Mouse (Mus musculus): Measurements from ENCODE around the gene Isca1.
"Not testable (repeated sequence)": the region's sequence is repeated elsewhere in the genome, so short reads cannot be mapped to it uniquely, and the experiment has no call there.

Isca1 gene

DNA sequence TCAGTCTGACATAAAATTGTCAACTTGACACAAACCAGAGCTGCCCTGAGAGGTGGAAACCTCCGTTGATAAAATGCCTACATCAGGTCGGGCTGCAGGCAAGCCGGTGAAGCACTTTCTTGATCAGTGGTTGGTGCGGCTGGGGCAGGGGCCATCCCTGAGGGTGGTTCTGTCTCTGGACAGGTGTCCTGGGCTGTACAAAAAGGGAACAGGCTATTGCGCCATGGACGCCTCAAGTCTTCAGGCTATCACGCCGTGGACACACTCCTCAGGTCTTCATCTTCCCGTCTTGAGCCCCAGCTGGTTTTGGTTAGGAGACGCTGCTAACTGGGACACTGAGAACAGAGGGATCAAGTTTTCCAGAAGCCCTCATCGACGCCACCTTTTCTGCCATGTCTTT, 19.3 kb downstream of the Isca1 start:
- DNase-seq (ENCODE audit: extremely low read depth, low read depth, low spot score) = no peak

DNA sequence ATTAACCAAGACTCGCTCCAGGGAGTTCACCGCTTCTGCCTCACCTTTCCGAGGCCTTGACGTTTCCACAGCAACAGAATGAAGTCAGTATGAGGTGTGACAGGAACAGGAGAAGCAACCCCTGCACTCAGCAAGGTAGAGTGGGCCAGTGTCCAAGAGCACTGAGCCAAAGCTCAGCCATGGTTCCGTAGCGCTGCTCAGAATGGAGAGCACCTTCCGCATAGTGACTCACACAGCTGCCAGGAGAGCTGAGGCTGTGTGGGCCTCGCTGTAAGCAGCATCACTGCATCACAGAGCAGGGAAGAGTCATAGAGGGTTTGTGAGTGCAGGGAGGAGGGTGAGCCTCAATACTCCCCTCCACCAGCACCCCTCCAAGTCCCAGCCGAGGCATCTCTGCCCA, 22.9 kb downstream of the Isca1 start, which contains the start of gene 1700014D04Rik:
1700014D04Rik (minus strand) TSS at position 42 of the 400 bp plus-strand sequence.
- DNase-seq (ENCODE audit: extremely low read depth, low read depth, low spot score) = no peak

DNA sequence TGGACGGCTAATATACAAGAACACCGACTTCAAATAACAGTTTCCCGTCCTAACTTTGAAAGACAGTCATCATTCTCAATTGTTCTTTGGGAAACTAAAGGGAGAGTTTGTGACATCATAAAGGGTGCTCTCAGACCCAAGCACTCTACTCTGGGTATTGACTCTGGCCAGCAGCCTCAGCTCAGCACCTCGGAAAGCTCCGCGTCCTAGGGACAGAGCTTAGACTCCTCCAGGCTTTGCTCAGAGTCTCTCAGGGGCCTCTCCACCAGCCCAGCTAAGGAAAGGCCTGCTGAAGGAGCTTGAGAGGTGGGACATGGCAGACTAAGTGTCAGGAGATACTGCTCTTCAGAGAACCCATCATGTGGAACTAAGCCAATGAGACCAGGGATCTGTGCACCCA, 23.4 kb downstream of the Isca1 start:
- DNase-seq (ENCODE audit: extremely low read depth, low read depth, low spot score) = no peak

DNA sequence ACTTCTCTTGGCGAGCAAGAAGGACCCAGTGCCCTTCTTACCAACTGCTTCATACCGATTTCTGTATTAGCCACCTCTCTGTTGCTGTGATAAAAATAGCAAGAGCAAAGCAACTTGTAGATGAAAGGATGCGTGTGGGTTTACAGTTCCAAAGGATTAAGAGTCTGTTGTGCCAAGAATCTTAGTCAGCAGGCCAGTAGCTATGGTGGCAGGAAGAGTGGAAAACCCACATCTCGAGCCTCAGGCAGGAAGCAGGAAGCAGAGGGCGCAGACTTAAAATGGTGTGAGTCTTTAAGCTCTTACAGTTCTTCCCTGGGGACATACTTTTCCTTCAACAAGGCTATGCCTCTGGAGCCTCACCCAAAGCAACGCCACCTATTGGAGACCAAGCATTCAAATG, 24.1 kb downstream of the Isca1 start:
- no peak for DNase-seq (ENCODE audit: extremely low read depth, low read depth, low spot score)

DNA sequence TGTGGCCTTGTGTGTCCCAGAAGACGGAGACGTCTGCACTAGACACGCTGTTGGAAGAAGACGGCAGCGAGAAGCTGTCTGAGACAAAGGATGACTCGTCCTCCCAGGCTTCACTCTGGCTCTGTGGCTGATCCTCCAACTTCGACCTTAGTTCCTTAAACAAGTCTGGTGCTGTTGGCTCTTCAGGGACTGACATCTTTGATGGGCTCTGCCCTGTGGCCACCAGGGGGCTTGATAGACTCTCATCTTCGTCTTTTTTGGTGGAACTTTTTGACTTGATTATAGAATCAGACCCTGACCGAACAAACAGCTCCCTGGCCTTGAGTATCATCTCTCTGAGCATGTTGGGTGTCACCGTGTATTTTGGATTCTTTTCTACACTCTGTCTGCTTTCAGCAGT, 27.9 kb downstream of the Isca1 start:
- no peak for DNase-seq (ENCODE audit: extremely low read depth, low read depth, low spot score)

DNA sequence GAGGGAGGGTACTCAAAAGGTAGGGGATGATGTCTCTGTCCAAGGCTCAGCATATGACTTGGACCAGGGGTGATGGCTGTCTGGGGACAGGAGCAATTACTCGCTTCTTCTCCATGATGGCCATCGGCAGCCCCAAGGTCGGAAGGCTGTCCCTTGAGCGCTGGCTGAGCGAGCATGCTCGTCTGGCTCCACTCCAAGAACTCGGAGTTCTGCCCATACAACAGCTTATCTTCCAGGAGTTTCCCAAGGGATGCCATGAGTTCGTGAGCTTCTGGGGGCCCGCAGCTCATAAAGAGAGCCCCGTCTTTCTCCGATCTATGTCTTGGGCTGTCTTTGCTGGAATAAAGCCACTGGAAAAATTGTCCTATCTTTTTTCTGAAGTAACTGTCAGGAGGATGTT, 28.5 kb downstream of the Isca1 start:
- DNase-seq (ENCODE audit: extremely low read depth, low read depth, low spot score) = no peak

DNA sequence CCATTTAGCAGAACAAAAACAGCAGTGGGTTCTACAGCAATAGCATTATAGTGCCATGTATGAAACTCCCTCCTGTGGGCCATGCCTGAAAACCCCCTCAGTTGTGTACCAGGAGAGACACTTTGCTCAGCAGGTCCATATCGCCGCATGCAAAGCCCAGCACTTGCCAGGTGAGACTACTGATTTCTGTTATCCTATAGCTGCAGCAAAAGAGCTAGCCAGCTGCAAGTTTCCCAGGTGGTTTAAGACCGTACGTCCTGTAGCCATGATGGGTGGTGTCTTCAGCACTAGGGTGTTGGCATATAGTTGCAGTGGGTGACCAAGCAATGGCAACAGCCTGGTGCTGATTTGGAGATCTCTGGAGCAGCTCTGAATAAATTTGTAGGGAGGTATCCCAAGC, 30.2 kb downstream of the Isca1 start:
- no peak for DNase-seq (ENCODE audit: extremely low read depth, low read depth, low spot score)

DNA sequence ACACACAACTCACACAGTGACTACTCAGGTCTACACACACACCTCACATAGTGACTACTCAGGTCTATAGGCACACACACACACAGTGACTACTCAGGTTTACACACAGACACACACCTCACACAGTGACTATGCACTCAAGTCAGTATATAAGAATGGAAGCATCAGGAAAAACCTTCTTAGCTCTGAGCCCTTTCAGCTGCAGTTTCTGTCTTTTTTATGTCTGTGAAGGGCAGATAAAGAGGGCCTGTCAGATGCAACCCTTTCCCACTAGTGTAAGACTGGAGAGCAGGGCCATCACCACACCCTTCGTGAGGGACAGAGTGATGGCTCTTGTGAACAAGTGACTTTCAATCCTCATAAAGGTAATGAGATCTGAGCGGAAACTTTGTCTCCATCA, 31.2 kb downstream of the Isca1 start:
- no peak for DNase-seq (ENCODE audit: extremely low read depth, low read depth, low spot score)

DNA sequence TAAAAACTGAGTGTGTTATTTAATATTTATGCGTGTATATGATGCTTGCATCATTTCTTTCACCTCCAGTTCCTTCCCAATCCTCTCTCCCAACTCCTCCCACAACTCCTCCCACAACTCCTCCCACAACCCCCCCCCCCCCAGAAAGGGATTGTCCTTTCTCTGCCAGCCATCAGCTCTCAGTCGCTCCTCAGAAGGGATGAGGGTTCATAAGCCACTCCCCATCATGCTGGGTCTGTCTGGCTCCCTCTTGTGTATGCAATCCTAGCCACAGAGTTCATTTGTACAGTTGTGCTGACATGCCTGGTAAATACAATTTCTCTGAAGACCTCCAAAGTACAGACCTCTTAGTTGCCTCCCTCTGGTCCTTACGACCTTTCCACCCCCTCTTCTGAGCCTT, 34.4 kb downstream of the Isca1 start:
- DNase-seq (ENCODE audit: extremely low read depth, low read depth, low spot score) = no peak

DNA sequence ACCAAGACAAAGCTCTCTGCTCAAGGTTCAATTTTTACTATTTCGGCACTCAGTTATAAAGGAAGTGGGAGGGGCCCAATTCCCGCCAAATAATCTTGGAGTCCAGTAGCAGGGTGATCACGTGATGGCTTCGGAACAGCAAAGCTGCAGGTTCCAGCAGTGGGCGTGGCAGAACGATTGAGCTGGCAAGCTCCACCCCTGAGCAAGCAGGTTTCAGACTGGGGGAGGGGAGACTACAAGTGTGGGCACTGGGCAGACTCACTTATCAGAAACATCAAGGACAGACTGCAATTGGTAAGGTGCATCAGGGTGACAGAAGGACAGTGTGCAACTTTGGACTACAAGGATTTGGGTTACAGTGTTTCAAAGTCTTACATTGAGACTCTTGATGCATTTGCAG, 35.3 kb downstream of the Isca1 start:
- not testable (repeated sequence) for DNase-seq (ENCODE audit: extremely low read depth, low read depth, low spot score)

DNA sequence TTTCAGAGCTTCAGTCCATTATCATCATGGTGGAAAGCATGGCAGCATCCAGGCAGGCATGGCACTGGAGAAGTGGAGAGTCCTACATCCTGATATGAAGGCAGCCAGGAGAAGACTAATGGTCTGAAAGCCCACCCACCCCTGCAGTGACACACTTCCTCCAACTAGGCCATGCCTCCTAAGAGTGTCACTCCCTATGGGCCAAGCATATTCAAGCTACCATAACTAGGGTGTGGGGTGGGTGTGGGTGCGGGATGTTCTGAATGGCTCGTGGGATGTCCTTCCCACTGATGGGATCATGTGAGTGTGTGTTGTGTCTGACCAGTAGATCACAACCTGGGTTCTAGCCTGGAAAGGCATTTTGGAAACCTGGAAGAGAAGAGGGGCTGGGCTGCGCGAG, 35.7 kb downstream of the Isca1 start:
- DNase-seq (ENCODE audit: extremely low read depth, low read depth, low spot score) = no peak

DNA sequence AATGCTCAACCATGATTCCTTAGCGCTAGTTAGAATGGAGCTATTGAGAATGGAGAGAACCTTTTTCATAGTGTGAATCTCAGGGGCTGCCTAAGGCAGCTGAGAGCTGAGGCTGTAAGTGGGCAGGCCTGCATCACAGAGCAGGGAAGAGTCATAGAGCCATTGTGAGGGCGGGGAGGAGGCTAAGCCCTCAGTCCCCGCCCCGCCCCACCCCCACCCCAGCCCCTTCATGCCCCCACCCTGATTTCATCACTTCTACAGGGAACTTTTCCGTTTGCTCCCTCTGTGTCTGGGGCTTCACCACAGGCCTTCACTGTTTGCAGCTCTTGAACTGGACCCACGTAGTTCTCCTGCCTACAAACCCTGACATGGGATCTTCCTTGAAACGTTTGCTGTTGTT, 38.0 kb downstream of the Isca1 start, which contains the start of gene Spata31d1d:
Spata31d1d (minus strand) TSS at position 101 of the 400 bp plus-strand sequence.
- DNase-seq (ENCODE audit: extremely low read depth, low read depth, low spot score) = no peak

DNA sequence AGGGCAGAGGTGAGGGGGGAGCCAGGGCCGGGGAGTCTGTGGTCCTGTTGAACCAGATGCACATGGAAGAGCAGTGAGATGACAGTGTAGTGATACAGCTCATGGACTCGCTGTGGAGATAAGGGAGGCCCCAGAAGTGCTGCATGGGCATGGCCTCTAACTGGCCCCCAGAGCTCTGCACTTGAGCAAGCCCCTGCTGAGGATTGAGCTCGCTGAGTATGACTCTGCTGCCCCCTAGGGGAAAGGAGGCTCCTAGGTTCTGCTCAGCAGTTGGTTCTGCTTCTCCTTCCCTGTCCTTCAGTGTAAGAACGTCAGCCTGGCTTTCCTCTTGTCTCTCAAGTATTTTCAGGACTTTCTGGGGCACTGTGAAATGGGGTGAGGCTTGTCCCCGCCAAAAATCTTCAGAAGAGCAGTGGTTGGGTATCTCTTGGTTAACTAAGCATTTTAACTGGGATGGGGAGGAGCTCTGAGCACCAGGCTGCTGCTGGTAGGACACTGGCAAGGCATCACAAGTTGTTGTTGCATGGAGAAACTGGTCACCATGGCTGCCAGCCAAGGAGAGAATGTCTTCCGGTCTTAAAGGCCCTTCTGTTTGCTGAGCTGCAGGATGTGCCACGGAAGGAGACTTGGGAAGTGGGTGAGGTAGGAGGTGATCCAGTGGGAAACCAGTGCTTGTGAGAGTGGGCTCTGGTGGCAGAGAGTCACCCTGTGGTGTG, 41.1 kb downstream of the Isca1 start:
- no peak for DNase-seq (ENCODE audit: extremely low read depth, low read depth, low spot score)

DNA sequence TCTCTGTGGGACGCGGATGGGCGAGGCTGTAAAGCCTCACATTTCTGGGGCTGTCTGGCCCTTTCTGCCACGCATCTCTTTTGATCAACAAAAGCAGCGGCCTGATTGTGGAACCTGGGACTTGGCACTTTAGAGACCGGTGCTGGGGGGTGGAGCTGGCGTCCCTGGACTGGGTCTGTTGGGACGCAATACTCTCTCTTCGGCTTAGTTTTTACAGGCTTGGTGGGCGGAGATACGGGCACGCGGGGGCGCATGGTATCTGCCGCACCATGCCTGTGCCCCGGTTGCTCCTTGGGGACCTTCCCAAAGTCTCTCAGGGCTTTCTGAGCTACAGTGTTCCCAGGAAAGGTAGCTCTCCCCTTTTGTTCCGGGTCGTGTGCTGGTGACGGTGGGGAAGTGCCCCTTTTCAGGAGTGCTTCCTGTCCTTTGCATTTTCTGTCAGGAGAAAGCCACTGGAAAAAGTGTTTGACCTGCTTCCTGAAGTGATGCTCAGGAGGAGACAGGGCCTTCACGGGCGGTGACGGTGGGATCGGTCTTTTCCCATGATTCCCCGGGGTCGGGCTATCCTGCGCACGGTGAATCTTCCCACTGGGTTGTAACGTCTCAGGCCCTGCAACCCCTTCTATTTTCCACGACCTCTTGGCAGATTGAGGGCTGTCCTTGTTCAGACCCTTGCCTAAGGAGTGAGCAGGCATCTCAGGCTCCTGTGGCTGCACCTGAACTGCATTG, 43.3 kb downstream of the Isca1 start:
- DNase-seq (ENCODE audit: extremely low read depth, low read depth, low spot score) = no peak

DNA sequence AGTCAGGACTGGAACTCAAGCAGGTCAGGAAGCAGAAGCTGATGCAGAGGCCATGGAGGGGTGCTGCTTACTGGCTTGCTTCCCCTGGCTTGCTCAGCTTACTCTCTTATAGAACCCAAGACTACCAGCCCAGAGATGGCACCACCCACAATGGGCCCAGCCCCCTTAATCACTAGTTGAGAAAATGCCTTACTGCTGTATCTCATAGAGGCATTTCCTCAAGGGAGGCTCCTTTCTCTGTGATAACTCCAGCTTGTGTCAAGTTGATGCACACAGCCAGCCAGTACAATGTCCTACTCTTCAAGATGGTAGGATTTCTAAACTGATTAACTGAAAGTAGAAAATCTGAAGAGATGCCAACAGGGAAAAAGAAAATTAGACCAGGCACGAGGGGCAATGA, 47.5 kb downstream of the Isca1 start:
- not testable (repeated sequence) for DNase-seq (ENCODE audit: extremely low read depth, low read depth, low spot score)

DNA sequence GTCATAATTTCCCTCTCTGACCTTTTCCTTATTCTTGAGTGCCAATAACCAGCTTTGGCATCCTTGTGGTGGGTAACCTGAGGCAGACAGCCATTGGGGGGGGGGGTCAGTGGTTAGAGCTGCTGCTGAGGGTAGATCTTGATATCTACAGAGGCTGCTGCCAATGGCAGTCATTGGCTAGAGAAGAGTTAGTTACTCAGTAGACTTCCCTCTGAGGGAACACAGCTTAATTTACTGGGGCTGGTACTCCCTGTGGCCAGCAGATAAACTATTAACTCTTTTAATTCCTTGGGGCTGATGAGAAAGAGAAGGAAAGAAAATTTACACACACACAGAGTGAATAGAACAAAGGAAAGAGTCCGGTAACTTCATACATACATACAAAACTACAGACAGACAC, 50.1 kb downstream of the Isca1 start:
- no peak for DNase-seq (ENCODE audit: extremely low read depth, low read depth, low spot score)

DNA sequence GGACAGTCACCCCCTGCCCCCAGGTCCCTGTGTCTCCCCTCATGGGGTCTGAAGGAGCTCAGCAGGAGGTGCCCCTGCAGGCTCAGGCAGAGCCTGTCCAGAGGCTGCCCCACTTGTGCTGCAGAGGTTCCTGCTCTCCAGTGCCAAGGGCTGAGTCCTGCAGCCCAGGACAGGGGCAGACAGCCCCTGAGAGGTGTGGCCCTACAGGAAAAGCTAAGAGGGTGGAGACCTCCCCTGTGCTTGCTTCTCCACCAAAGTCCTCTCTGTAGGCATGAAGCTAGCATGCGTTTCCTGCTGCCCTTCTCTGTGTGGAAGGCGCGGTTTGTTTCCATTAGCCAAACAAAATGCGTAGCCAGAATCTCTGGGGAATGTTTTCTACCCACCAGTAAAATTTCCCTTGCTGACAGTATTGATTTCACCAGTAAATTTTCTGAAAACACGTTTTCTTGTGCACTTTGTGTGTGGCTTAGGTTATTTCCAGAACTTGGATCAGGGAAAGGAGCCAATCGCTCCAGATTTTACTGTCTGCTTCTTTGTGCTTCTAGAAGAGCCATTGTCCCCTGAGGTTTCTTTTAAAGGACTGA, 50.7 kb downstream of the Isca1 start:
- DNase-seq (ENCODE audit: extremely low read depth, low read depth, low spot score) = not testable (repeated sequence)

DNA sequence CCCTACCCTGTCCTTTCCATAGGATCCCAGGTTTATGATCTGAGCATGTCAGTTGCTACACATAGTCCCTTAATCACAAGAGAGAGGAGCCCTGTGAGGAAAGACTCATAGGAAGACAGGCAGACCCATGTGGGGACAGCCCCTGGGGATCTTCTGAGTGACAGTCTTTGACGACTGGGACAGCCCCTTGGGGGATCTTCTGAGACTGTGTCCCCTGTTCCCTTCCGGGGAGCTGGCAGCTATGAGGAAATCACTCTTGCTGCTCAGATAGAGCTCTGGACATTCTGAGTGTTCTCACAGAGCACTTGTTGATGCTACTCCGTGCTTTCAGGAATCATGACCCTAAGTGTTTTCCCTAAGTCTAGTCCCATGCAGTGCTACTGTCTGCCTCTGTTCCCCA, 55.9 kb downstream of the Isca1 start:
- DNase-seq (ENCODE audit: extremely low read depth, low read depth, low spot score) = no peak

DNA sequence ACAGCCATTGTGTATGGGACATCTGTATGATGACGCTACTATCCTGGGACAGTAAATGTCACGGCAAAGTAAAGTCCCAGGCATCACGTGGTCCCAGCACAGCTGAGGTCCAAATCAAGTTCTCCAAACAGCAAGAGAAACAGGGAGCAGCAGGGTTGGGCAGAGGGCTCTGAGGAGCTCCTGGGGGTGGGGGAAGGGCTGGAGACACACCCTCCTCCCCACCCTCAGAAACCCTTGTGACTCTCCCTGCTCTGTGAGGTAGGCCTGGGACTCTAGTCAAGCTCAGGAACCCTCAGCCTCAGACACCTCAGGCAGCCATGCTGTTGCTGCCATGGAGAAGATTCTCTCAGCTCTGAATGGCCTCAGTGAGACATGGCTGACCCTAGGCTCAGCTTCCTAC, 57.6 kb downstream of the Isca1 start, which contains the start of gene Spata31d1b:
Spata31d1b (plus strand) TSS at position 301 of the 400 bp plus-strand sequence.
- not testable (repeated sequence) for DNase-seq (ENCODE audit: extremely low read depth, low read depth, low spot score)

DNA sequence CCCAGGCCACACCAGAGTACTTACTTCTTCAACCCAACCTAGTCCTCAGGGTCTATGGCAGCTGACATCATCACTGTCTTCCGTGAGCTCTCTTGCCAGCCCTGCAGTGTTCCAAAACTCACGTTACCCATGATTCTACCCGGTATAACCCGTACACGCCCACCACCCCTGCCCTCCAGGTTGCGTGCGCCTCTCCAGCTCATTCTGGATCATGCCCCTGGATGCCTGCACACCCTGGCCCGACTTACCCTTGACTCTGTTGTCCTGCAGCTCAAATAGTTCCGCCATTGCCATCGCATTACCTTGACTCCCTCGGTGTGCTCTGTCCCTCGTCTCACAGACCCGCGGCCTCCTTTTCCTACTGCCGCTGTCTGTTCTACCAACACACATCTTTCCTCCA, 59.4 kb downstream of the Isca1 start, which contains the start of gene Spata31d1a:
Spata31d1a (minus strand) TSS at position 101 of the 400 bp plus-strand sequence.
- DNase-seq (ENCODE audit: extremely low read depth, low read depth, low spot score) = no peak
